Mouse (Mus musculus) CD4-positive helper T cell, adult 2 months (primary cell): ENCODE data around the gene Ppp1r3g.

Experiments
- DNase-seq: peaks from one replicate; pipeline ENCODE4 v3.0.0-alpha.2; 2012; ENCODE audit warnings: low read depth, missing footprints, low spot score

Ppp1r3g gene

GRCm38 (mm10) chr13:35995231-35995630 lies 36.6 kb downstream of the Ppp1r3g start:
- no peak for DNase-seq

GRCm38 (mm10) chr13:35995696-35996426 lies 37.2 kb downstream of the Ppp1r3g start:
- no peak for DNase-seq

- no peak for DNase-seq
These were observed 39.0 kb downstream of the Ppp1r3g start for GRCm38 (mm10) chr13:35997606-35998005.

DNA sequence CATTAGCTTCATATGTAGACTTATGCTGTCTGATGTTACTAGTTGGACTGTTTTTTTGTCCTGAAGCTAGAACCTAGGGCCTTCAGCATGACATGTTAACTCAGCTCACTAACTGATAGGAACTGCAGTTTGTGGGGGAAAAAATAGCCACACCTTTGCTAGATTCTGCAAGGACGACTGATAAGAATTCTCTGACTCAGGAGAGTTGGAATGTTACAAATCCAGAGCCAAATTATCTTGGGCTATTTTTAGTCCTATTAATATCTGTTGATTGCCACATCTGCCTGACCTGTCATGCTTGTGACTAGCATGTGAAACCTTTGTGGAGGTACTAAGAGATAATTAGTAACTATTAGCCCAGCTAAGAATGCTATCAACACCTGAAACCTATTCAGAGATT lies 42.2 kb downstream of the Ppp1r3g start:
- DNase-seq = no peak

GRCm38 (mm10) chr13:36009981-36010380 lies 51.3 kb downstream of the Ppp1r3g start:
- DNase-seq = no peak

- no peak for DNase-seq
These were observed 57.0 kb downstream of the Ppp1r3g start for GRCm38 (mm10) chr13:36015636-36016035.

DNA sequence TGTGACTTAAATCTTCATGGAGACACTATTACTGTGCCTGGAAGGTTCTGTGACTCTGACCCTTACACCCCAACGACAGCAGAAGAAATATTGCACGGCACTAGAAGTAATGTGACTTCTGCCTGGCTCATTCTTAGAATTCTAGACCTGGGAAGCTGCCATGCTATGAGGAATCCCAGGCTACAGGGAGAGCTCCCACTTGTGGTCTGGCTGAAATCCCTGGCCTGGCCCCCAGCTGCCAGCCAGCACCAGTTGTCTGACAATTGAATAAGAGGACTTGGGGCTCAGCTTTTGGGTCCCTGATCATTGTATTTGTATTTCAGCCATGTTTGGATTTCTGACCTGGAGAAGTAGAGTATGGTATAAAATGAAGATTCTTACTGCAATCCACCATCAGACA lies 59.4 kb downstream of the Ppp1r3g start:
- no peak for DNase-seq

- peak; percentile 64 for DNase-seq
These were observed 61.0 kb downstream of the Ppp1r3g start for GRCm38 (mm10) chr13:36019309-36020274.
